Mouse (Mus musculus) testis, adult 2 months (tissue): ENCODE measurements around the gene Ccr1l1.

Experiments
- CTCF ChIP-seq: fragments of 200-500 bp; IDR thresholded peaks from 2 replicates; pipeline ENCODE4 v1.5.1; 2012; ENCODE audit warnings: low read depth, mild to moderate bottlenecking, inconsistent platforms, low read length, moderate library complexity; ENCODE audit not compliant: control insufficient read depth, insufficient read depth, insufficient replicate concordance
- POLR2A ChIP-seq: fragments of 200-500 bp; IDR thresholded peaks from 2 replicates; pipeline ENCODE4 v1.6.1; 2012; ENCODE audit warnings: low read depth, mild to moderate bottlenecking, inconsistent platforms, low read length, moderate library complexity; ENCODE audit not compliant: control insufficient read depth

GRCm38 (mm10) chr9:123982720-123983119 lies 4.5 kb upstream of the Ccr1l1 start:
- TF ChIP-seq CTCF, result no peak
- no peak for TF ChIP-seq POLR2A
